Mouse (Mus musculus) stomach, postnatal 0 days (tissue): ENCODE results near the gene Dpy19l2.

Source experiments
- CTCF ChIP-seq: IDR thresholded peaks from 2 replicates; pipeline ENCODE4 v1.5.1; 2016; ENCODE audit warnings: antibody characterized with exemption, low read depth, mild to moderate bottlenecking, moderate library complexity
- EP300 ChIP-seq: optimal IDR thresholded peaks from 2 replicates; pipeline ENCODE3; 2016; ENCODE audit warnings: antibody characterized with exemption

GRCm38 (mm10) chr9:24513290-24514077 lies 182.6 kb downstream of the Dpy19l2 start:
- TF ChIP-seq CTCF (no peak), EP300 (no peak)
